Mouse (Mus musculus) liver, postnatal 0 days (tissue): ENCODE data around the gene Rfc1.

Source experiments
- CTCF ChIP-seq: sonication (generic); IDR thresholded peaks from 2 replicates; pipeline ENCODE4 v1.5.1; 2016; ENCODE audit warnings: antibody characterized with exemption, low read depth
- EP300 ChIP-seq: IDR thresholded peaks from 2 replicates; pipeline ENCODE4 v1.6.1; 2016; ENCODE audit warnings: antibody characterized with exemption, low read depth, mild to moderate bottlenecking

DNA sequence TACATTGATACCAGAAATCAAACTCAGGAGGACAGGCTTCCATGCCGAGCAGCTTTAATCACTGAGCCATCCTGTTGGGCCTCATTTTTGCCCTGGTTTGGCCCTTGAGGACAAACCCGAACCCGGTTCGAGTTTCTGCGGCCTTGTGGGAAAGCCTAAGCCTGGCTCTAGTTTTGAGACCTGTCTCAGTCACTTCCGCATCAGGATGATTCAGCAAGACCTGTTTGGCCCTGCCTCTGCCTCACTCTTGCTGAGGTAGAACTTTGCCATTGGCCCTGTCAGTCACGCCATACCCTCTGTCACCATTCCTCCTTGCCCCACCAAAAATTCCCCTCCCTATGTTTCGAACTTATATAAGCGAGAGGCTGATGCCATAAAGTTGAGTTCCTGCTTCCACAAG, 35.3 kb downstream of the Rfc1 start:
- no peak for TF ChIP-seq EP300
- TF ChIP-seq CTCF, result no peak
